7 mouse cellular contexts compared by ENCODE assay signal in the genomic region with DNA sequence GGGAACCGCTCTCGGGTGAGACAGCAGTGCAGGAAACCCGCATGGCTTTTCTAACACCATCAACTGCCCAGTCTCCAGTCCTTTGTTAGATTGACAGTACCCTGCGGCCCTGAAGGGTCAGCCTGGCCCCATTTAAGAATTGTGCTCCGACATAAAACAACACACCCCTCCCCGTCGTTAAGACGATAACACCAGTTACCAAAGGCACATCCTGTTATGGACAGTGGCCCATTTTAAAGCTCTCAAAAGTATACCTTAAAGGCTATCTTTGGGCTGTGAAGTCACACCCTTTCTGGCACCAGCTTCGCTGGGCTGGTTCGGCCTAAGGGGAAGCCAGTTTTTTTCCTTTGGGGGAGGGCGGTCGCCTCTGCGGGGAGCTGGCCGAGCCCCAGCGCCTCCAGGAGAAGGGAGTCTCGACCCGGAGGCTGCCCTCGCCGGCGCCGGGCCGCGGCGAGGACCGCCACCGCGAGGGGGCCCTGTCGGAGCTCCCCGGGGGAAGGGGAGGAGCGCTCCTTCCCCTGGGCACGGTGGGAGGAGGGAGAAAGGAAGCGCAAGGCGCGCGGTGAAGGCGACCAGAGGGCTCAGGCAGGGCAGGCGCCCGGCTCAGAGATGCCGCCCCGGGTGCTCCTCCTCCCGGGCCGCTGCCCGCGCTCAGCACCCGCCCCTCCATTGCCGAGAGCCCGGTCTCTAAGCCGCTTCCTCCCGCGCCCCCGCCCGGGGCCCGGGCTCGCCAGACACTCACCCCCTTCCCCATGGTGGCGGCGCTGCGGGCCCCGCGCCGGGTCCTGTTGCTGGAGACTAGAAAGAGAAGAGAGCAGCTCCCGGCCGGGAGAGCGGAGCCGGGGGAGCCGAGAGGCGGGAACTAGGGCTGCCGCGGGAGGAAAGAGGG. TPM values are rescaled to one million over a fixed set of nuclear protein-coding genes. Genes with fewer than 3 reads are reported as not detected.
DNase-seq lines count a peak whose midpoint lies in the region; ATAC-seq and TF ChIP-seq lines count a peak whose summit lies in the region.

No protein-coding gene starts in this region.

- DNase-seq in adrenal gland, adult 2 months = peak; percentile 91
- peak; percentile 83 for DNase-seq in embryo, embryonic 10.5 days (ENCODE audit: low spot score)
- DNase-seq in gastrocnemius, postnatal 25 days = peak; percentile 83
- peak; percentile 87 for DNase-seq in midbrain, embryonic 14.5 days
- DNase-seq in spleen, adult 2 months (ENCODE audit: low read depth in 1 of 2, low spot score in 2 of 2) = peak; percentile 70 to 78

- H3K4me2 ChIP-seq in intestine, embryonic 15.5 days (replicated peaks) = peak overlapping the region; percentile 84
- H3K4me2 ChIP-seq in limb, embryonic 12.5 days = peak overlapping the region; percentile 78
- H3K4me2 ChIP-seq in midbrain, embryonic 14.5 days (ENCODE audit: low read length) = peak overlapping the region; percentile 62

- under 1% methylated on average over 65 of the region's 68 CpGs for WGBS in intestine, embryonic 15.5 days
- WGBS in limb, embryonic 12.5 days = 1% methylated on average over 68 of the region's 68 CpGs
- WGBS in midbrain, embryonic 14.5 days = under 1% methylated on average over 60 of the region's 68 CpGs
- under 1% methylated on average over 56 of the region's 68 CpGs for WGBS in spleen, adult 2 months

- no peaks in the 10 kb centered on the region for H3K27me3 ChIP-seq in intestine, embryonic 15.5 days (replicated peaks)
- no peaks in the 10 kb centered on the region for H3K27me3 ChIP-seq in limb, embryonic 12.5 days
- H3K27me3 ChIP-seq in midbrain, embryonic 14.5 days (ENCODE audit: control insufficient read depth, insufficient read depth, low read length) = no peaks in the 10 kb centered on the region
- H3K27me3 ChIP-seq in spleen, adult 2 months (ENCODE audit: control insufficient read depth, insufficient read depth, low read length) = no peaks in the 10 kb centered on the region; the same call in 1 of the 2 replicates

- H3K36me3 ChIP-seq in intestine, embryonic 15.5 days = no peaks in the 10 kb centered on the region
- H3K36me3 ChIP-seq in limb, embryonic 12.5 days = no peaks in the 10 kb centered on the region
- no peaks in the 10 kb centered on the region for H3K36me3 ChIP-seq in midbrain, embryonic 14.5 days (ENCODE audit: control insufficient read depth, insufficient read depth, low read length)
- no peaks in the 10 kb centered on the region for H3K36me3 ChIP-seq in spleen, adult 2 months (ENCODE audit: control insufficient read depth, insufficient read depth, low read length)

- no peaks in the 10 kb centered on the region for H3K9me3 ChIP-seq in intestine, embryonic 15.5 days
- H3K9me3 ChIP-seq in limb, embryonic 12.5 days = no peaks in the 10 kb centered on the region
- no peaks in the 10 kb centered on the region for H3K9me3 ChIP-seq in midbrain, embryonic 14.5 days (ENCODE audit: control insufficient read depth, low read length)

- peaks cover 28% of the 10 kb centered on the region for H3K4me1 ChIP-seq in intestine, embryonic 15.5 days (replicated peaks)
- peaks cover 52% of the 10 kb centered on the region for H3K4me1 ChIP-seq in limb, embryonic 12.5 days (replicated peaks)
- peaks cover 49% of the 10 kb centered on the region for H3K4me1 ChIP-seq in midbrain, embryonic 14.5 days (ENCODE audit: control insufficient read depth, insufficient read depth, low read length)
- peaks cover 10% of the 10 kb centered on the region for H3K4me1 ChIP-seq in spleen, adult 2 months (ENCODE audit: control insufficient read depth, insufficient read depth, insufficient read length)

- peak overlapping the region; percentile 93 for H3K4me3 ChIP-seq in intestine, embryonic 15.5 days (replicated peaks)
- H3K4me3 ChIP-seq in limb, embryonic 12.5 days (replicated peaks) = peak overlapping the region; percentile 87
- peak overlapping the region; percentile 86 for H3K4me3 ChIP-seq in midbrain, embryonic 14.5 days (replicated peaks; ENCODE audit: low read depth, low read length)
- H3K4me3 ChIP-seq in spleen, adult 2 months (ENCODE audit: extremely low read depth, insufficient read depth, insufficient read length) = peak overlapping the region; percentile 82

- peak overlapping the region; percentile 98 for H3K27ac ChIP-seq in intestine, embryonic 15.5 days
- H3K27ac ChIP-seq in limb, embryonic 12.5 days = peak overlapping the region; percentile 96
- peak overlapping the region; percentile 95 for H3K27ac ChIP-seq in midbrain, embryonic 14.5 days (replicated peaks; ENCODE audit: low read depth, low read length)
- H3K27ac ChIP-seq in spleen, adult 2 months (ENCODE audit: insufficient read depth, low read length) = peak overlapping the region; percentile 95

- ATAC-seq in intestine, embryonic 15.5 days = peak; percentile 85
- peak; percentile 63 for ATAC-seq in limb, embryonic 12.5 days (ENCODE audit: insufficient number of reproducible peaks, insufficient read depth, low FRiP score, low TSS enrichment, low read depth)
- peak; percentile 76 for ATAC-seq in midbrain, embryonic 14.5 days (ENCODE audit: low FRiP score, low TSS enrichment)

- TF ChIP-seq POLR2A in spleen, adult 2 months (IDR thresholded peaks at IDR 0.05; ENCODE audit: low read depth, low read length) = peak; percentile 77

- peak; percentile 50; the same call in 1 of the 2 replicates for TF ChIP-seq CTCF in spleen, adult 2 months (IDR thresholded peaks at IDR 0.05; ENCODE audit: extremely low read depth, insufficient read depth, insufficient read length, insufficient replicate concordance)

- peak overlapping the region; percentile 95 for H3K9ac ChIP-seq in intestine, embryonic 15.5 days
- peak overlapping the region; percentile 96 for H3K9ac ChIP-seq in limb, embryonic 12.5 days (replicated peaks)
- peak overlapping the region; percentile 87 for H3K9ac ChIP-seq in midbrain, embryonic 14.5 days (replicated peaks; ENCODE audit: low read length)

RNA-seq across cellular contexts. Expression of gene Atp1a1, which starts 0.6 kb away (rescaled TPM):
- 1,000 to 10,000 TPM in 1 of 2 experiments, 100 to 1,000 TPM in 1; 611 to 1,035 TPM for total RNA-seq in adrenal gland, adult 2 months (2021)
- polyA plus RNA-seq in adrenal gland, adult 2 months (2012; rRNA removed) = 301 and 380 TPM in 2 replicates
- total RNA-seq in gastrocnemius, postnatal 25 days (2021) = 10 to 100 TPM; 39.6 to 64.7 TPM
- 247 and 251 TPM in 2 replicates for polyA plus RNA-seq in intestine, embryonic 15.5 days (2015; fragmentation: Nextera tagmentation; extraction: Ambion mirVana)
- 57.1 and 67.6 TPM in 2 replicates for polyA plus RNA-seq in limb, embryonic 12.5 days (2016; fragmentation: Nextera tagmentation; extraction: Ambion mirVana)
- 80.9 and 84.7 TPM in 2 replicates for polyA plus RNA-seq in midbrain, embryonic 14.5 days (2014; fragmentation: Nextera tagmentation; extraction: Ambion mirVana)
- polyA plus RNA-seq in spleen, adult 2 months (2012; rRNA removed) = 91.4 and 103 TPM in 2 replicates

Comparison
In these comparisons a context has a peak if more than half of its experiments do, and no peak if none do; other contexts are left out.
1. Peak in every context shown above with its lines: DNase-seq, ATAC-seq, H3K4me3 ChIP-seq and H3K27ac ChIP-seq.